Mouse (Mus musculus): Measurements from ENCODE around the gene Eef1akmt3. TPM values are rescaled to one million over a fixed set of nuclear protein-coding genes. Genes with fewer than 3 reads are reported as not detected.
A peak's percentile ranks its signal among the peaks of the same experiment; 100 is the strongest.

Gene Eef1akmt3
- total RNA-seq, 1 experiment from 2014 or later, result not detected

DNA sequence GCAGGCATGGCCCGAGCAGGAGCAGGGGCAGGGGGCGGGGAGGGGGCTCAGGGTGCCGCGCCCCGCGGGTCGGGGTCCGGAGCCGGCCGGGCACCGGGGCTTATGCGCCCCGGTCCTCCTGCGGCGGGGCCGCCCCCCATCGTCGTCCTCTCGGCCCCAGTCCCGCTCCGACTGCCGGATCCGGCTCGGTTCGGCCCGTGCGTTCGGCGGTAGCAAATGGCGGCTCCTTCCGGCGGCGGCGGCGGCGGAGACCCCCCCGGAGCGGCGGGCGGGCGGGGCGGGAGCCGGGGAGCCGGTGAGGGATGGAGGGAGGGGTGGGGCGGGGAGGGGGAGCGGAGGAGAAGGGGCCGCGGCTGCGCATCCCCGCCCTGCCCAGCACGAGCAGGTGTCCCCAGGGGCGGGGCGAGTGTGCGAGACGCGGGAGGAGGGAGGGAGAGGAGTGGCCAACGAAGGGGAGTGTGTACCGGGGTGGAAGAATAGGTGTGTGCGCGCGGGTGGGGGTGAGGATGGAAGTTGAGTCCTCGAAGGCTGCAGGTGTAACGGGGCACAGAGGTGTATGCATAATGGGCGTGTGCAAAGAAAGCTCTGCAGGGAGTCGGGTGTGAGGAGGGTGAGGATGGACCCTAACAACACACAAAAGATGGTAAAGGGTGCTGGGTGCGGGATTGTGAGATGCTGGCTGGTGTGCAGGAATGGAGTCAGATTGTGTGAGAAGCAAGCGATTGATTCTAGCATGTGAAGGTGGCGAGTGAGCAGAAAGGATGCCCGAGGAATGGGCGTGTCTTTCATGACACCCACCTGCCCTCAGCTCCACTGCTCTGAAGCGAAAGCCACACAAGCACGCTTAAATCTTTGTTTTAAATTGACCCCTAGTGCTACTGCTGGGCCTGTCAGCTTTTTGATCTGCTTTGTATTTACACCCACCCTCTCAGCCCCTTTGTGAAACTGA is 18.9 kb upstream of the Eef1akmt3 start, which contains the start of gene March9:
Gene March9 (minus strand): TSS at position 217 of the 949 bp plus-strand sequence.
- no peak for ATAC-seq (replicated peaks in 1 of 2; ENCODE audit: insufficient read depth in 1 of 2, low FRiP score in 2 of 2, low TSS enrichment in 1 of 2, low read depth in 1 of 2, poor library complexity in 2 of 2, severe bottlenecking in 2 of 2)

DNA sequence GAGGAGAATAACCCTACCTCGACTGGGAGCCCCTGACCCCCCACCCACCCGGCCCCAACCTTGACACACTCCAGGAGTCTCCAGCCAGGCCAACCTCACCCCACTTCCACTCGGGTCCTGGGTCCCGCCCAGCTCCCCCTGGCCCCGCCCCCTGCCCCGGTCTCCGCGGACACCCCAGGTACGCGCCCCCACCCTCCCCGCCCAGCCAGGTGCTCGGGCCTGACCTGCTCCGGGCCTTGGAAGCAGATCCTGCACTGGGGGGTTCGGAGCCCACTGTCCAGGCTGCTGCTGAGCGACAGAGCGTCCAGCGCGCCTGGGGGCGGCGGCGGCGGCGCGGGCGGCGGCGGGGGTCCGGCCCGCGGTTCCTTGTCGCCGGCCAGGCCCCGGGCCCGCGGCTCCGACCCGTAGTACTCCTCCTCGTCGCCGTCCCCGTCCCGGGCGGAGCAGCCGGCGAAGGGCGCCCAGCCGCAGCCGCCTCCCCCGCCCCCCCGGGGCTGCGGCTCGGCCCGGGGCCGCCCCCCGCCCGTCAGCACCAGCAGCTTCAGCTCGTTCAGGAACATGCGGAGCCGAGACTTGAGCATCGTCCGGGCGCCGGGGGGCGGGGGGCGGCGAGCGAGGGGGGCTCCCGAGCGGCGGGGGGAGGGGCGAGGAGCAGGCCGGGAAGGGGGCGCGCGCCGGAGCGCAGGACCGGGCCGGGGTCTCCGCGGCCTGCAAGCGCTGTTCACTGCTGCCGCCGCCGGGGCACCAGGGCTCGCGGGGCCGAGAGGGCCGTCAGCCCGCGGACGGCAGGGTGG is 18.1 kb upstream of the Eef1akmt3 start:
- no peak for ATAC-seq (replicated peaks in 1 of 2; ENCODE audit: insufficient read depth in 1 of 2, low FRiP score in 2 of 2, low TSS enrichment in 1 of 2, low read depth in 1 of 2, poor library complexity in 2 of 2, severe bottlenecking in 2 of 2)

DNA sequence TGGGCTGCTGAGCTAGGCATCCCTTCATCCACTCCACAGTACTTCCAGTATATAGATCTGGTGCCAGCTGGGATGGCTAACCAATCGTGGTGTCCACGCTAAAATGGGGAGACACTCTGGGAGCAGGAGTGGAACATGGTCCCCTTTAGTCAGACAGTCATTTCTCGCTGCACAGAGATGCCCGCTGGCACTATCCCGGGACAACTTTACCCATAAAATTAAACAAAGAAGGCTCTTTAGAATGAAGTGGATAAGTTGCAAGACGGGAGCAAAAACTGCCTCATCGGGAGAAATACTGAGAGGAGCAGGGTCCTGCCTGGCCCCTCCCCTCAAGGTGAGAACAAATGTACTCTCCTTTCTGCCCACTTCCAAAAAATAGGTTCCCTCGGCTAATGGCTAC is 17.4 kb upstream of the Eef1akmt3 start:
- no peak for ATAC-seq (replicated peaks in 1 of 2; ENCODE audit: insufficient read depth in 1 of 2, low FRiP score in 2 of 2, low TSS enrichment in 1 of 2, low read depth in 1 of 2, poor library complexity in 2 of 2, severe bottlenecking in 2 of 2)

DNA sequence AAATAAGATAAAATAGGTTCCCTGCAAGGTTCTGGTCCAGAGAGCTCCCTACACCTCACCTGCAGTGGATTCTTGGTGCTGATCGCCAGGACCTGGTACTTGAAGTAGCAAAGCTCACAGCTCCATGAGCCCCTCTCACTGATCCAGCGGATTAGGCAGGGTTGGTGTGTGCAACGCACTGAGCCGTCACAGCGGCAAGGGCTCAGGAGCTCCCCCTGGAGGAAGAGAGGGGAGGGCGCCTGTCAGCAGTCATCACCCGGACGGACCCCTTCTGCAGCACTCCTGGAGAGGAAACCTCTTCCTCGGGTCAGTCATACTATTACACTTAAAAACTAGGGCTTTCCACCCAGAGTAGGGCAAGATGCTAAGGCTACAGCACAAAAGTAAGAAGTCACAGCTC is 16.8 kb upstream of the Eef1akmt3 start:
- peak; percentile 71 to 76 for ATAC-seq (replicated peaks in 1 of 2; ENCODE audit: insufficient read depth in 1 of 2, low FRiP score in 2 of 2, low TSS enrichment in 1 of 2, low read depth in 1 of 2, poor library complexity in 2 of 2, severe bottlenecking in 2 of 2)

DNA sequence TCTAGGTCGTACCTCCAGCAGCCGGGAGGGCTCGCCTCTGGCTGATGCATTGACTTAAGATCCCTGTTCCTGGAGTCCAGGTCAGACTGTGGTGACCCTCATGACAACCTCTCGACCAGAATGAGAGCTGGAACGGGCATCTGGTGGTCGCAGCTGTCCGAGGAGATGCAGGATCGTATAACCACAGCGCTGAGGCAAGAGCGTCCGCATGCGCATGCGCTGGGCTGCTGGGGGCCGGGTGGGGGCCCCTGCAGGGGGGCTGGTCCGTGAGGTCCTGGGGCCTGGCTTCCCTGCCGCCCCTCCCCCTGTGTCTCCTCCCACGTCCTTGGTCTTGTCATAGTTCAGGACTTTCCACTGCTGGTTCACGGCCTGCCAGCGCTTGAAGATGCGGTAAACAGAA is 15.2 kb upstream of the Eef1akmt3 start:
- no peak for ATAC-seq (replicated peaks in 1 of 2; ENCODE audit: insufficient read depth in 1 of 2, low FRiP score in 2 of 2, low TSS enrichment in 1 of 2, low read depth in 1 of 2, poor library complexity in 2 of 2, severe bottlenecking in 2 of 2)

DNA sequence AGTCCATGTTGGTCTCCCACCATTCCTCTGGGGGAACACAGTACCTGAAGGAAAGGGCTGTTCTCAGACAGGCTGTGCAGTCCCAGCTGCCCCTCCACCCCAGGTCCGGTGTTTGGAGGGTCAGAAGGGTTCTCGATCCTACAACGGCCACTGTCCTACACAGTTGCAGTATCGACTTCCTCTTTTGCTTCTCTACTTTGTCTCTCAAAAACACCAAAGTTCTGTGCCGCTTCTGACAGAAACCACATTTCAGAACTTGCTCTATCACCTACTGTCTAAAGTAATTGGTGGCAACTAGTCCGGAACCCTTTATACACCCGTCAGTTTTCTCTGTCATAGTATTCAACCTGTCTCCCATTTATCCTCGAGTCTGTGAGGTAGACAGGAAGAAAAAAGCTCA is 14.1 kb upstream of the Eef1akmt3 start:
- ATAC-seq (replicated peaks in 1 of 2; ENCODE audit: insufficient read depth in 1 of 2, low FRiP score in 2 of 2, low TSS enrichment in 1 of 2, low read depth in 1 of 2, poor library complexity in 2 of 2, severe bottlenecking in 2 of 2), result no peak

DNA sequence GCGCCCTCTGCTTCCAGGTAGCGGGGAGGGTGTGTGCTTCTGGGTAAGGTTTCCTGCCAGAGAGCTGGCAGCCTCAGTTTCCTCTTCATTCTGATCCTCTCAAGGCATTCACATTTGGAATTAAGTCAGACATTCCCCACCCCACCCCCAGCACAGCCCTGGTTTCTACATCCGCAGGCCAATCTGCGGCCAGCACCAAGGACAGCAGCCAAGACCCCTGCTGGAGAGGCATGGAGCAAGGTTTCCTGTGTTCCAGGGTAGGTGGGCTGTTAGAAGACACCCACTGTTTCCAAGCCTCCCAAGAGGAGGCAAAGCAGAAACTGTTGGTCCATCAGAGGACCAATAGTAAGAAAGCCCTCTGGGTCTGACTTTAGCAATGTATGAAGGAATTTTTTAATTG is 13.3 kb upstream of the Eef1akmt3 start:
- ATAC-seq (replicated peaks in 1 of 2; ENCODE audit: insufficient read depth in 1 of 2, low FRiP score in 2 of 2, low TSS enrichment in 1 of 2, low read depth in 1 of 2, poor library complexity in 2 of 2, severe bottlenecking in 2 of 2), result no peak

DNA sequence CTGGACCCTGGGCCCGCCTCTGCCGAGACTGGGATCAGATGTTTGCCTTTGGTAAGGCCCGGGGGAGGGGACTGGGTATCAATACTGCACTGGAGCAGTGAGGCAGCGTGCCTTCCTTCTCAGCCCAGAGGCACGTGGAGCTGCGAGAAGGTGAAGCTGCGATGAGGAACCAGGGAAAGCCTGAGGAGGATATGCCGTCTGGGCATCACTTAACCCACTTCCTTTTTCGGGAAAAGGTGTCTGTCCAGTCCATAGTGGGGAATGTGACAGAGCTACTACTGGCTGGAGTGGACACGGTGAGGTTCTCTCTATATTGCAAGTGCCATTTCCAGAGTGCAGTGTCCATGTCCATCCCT is 8.8 kb upstream of the Eef1akmt3 start:
- peak; percentile 6 to 22; a peak in 2 of 4 replicates for ATAC-seq (replicated peaks in 1 of 2; ENCODE audit: insufficient read depth in 1 of 2, low FRiP score in 2 of 2, low TSS enrichment in 1 of 2, low read depth in 1 of 2, poor library complexity in 2 of 2, severe bottlenecking in 2 of 2)

DNA sequence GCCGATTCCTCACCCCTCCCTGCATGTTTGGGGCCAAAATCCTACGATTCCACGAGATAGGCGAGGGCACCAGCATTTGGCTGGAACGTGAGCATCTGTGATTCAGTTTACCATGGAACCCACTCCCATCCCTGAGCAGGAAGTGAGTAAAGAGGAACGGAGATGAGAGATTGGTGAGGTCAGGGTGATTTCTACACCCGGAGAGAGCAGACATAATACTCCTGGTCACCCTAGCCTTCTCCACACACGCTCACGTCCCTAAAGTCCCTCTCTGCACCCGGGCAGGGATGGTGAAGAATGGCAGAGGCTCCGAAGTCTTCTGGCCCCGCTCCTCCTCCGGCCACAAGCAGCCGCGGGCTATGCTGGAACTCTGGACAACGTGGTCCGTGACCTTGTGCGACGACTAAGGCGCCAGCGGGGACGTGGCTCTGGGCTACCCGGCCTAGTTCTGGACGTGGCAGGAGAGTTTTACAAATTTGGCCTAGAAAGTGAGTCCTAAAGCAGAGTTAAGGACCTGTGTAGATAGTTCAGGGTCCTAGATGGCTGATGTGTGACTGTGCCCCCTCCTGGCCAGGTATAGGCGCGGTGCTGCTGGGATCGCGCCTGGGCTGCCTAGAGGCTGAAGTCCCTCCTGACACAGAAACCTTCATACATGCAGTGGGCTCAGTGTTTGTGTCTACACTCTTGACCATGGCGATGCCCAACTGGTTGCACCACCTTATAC is 8.2 kb upstream of the Eef1akmt3 start:
- ATAC-seq (replicated peaks in 1 of 2; ENCODE audit: insufficient read depth in 1 of 2, low FRiP score in 2 of 2, low TSS enrichment in 1 of 2, low read depth in 1 of 2, poor library complexity in 2 of 2, severe bottlenecking in 2 of 2), result peak; percentile 14 to 20; a peak in 2 of 4 replicates

DNA sequence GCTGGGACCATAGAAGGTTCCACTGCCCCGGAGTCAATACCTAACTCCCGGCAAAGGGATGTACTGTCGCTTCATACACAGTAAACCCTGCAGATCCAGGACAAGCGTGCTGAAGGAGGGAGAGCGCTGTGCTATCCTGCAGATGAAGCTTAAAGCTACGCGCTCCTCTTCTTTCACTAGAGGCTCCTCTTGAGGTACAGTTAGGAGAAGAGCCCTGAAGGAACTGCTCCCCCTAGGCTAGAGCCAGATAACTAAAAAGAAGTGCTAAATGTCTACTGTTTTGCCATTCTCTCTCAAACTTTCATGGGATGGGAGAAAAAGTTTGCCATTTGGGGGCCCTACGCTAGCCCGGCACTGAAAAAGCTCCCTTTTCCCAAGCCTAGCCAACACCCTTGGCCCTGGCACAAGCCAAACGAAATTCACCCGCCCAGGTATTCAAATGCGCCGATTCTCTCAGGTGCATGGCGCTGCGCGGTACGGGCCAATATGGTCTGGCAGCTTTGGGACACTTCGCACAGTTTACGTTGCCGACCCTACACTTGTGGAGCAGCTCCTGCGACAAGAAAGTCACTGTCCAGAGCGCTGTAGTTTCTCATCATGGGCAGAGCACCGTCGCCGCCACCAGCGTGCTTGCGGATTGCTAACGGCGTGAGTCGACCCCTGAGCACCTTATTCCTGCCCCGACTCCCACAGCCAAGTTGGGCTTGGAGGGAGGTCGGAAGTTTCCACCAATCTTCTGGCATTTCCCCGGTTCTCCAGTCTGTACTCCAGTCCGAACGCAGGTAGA is 7.5 kb upstream of the Eef1akmt3 start:
- ATAC-seq (replicated peaks in 1 of 2; ENCODE audit: insufficient read depth in 1 of 2, low FRiP score in 2 of 2, low TSS enrichment in 1 of 2, low read depth in 1 of 2, poor library complexity in 2 of 2, severe bottlenecking in 2 of 2), result peak in 1 of 2 experiments; percentile 11; a peak in 1 of 4 replicates

DNA sequence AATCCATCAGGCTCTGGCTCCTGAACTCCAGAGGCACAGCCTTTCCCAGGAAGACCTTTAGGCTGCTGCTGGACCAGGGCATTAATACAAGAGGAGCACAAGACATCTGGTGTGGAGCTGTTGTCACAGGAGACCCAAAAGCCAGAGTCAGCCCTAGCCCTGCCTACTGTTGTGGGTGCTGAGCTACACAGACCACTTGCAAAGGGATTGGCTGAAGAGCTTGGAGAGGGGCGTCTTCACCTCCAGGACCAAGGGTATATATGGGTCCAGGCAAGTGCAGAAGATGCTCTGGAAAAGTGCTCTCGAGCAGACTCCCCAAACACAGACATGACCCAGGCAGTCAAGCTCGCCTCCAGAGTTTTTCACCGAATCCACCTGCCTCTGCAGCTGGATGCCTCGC is 6.6 kb upstream of the Eef1akmt3 start, which contains the start of gene Cyp27b1:
Gene Cyp27b1 (plus strand): TSS at position 297 of the 400 bp plus-strand sequence.
- ATAC-seq (replicated peaks in 1 of 2; ENCODE audit: insufficient read depth in 1 of 2, low FRiP score in 2 of 2, low TSS enrichment in 1 of 2, low read depth in 1 of 2, poor library complexity in 2 of 2, severe bottlenecking in 2 of 2), result no peak

DNA sequence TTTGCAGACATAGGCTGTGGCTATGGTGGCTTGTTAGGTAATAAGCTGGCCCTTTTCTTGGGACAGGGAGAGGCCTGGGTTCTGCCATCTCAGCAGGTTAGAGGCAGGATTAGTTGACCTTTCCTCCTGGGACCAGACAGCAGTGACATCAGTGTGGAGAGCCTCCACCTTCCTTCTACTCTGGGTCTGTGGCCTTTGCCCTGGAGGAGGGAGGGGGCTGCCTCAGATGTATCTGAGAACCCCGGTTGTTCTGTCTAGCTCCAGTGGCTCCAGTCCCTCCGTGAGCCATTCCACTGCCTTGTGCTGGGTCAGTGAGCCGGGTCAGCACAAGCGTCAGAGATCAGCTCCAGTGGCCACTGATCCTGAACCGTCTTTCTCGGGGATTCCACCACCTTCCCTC is 1.9 kb upstream of the Eef1akmt3 start:
- no peak for ATAC-seq (replicated peaks in 1 of 2; ENCODE audit: insufficient read depth in 1 of 2, low FRiP score in 2 of 2, low TSS enrichment in 1 of 2, low read depth in 1 of 2, poor library complexity in 2 of 2, severe bottlenecking in 2 of 2)

DNA sequence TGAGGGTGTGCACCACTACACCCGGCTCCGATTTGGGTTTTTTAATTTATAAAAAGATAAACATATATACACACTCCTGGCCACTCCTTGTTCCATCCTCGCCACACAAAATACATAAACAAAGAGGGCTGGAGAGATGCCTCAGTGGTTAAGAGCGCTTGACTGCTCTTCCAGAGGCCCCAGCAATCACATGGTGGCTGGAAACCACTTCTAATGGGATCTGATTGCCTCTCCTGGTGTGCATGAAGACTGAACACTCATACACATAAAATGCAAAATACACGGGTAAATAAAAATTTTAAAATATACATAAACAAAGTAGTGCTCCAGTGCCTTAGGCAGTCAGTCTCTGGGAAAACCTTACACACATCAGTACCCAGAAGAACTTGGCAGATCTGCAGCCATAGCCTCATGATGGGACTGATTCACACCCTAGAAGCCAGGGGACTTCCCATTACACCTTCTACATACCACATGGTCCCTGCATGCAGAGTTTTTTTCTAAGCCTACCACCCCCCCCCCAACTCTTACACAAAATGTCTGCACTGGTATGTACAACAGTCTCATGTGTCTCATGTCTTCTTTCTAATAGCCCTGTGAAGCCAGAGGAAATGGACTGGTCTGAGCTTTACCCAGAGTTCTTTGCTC is 1.3 kb upstream of the Eef1akmt3 start:
- no peak for ATAC-seq (replicated peaks in 1 of 2; ENCODE audit: insufficient read depth in 1 of 2, low FRiP score in 2 of 2, low TSS enrichment in 1 of 2, low read depth in 1 of 2, poor library complexity in 2 of 2, severe bottlenecking in 2 of 2)

DNA sequence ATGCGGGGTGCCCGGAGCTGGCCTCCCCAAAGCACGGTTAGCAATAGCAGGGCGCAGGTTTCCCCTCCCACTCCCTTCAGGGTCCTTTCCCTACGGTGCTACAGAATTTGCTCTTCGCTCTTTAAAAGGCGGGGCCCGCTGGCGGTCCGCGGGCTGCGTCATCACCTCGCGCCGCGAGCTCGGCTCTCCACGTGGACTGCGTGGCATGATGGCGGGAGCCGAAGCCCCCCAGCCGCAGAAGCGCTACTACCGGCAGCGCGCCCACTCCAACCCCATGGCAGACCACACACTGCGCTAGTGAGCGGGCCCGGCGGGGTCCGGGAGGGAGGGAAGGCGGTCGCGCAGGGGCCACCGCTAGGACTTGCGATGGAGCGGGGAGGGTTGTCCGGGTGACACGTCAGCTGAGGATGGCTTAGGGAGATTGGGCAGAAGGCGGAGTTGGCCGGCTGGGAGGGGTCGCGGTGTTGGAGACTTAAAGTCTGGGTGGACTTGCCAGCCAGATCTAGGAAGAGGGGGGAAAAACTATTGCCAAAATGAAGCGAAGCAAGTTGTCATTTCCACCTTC is 543 bp upstream of the Eef1akmt3 start:
- peak; percentile 43 to 81 for ATAC-seq (replicated peaks in 1 of 2; ENCODE audit: insufficient read depth in 1 of 2, low FRiP score in 2 of 2, low TSS enrichment in 1 of 2, low read depth in 1 of 2, poor library complexity in 2 of 2, severe bottlenecking in 2 of 2)

DNA sequence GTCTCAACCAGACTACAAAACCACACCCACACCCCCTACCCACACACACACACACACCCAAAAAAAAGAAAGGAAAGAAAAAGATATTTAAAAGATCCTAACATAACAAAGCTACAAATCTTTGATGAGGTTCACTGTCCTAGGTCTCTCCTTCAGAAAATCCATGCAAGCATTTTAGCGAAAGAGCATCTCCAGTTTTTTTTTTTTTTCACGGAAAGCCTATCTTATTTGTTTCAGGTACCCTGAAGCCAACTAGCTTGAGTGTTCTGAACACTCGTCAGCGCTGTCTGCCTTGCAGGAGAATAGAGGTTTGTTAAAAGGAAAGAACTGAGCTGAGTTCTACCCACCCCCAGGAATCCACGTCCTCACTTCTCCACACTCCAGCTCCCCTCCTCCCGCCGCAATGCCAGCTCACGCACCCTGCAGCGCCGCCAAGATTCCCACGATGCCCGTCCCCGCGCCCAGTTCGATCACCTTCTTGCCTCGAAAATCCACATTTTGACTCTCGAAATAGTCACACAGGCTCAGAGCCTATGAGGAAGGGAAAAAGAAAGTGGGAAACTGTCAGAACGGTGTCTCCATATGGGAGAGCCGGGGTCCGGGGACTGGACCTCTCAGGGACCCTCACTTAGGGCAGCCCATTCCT is 621 bp downstream of the Eef1akmt3 start:
- ATAC-seq (replicated peaks in 1 of 2; ENCODE audit: insufficient read depth in 1 of 2, low FRiP score in 2 of 2, low TSS enrichment in 1 of 2, low read depth in 1 of 2, poor library complexity in 2 of 2, severe bottlenecking in 2 of 2), result peak in 1 of 2 experiments; percentile 5; a peak in 2 of 4 replicates

DNA sequence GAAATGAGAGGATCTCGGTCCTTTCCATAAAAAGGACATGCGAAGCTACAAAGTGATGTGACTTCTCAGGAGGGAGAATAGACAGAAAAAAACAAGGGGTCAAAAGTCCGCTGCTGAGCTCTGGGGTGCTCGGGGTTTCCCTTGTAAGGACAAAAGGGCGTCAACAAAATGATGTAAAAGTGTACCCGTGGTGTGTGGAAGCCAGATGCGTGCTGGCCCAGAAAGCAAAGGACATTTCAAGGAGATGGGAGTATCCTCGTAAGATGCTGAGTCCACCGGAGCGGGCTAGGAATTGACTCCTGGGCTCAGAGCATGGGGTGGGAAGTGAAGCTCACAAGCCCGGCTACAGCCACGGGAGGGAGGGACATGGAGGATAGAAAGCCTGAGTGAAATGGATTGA is 3.7 kb downstream of the Eef1akmt3 start:
- ATAC-seq (replicated peaks in 1 of 2; ENCODE audit: insufficient read depth in 1 of 2, low FRiP score in 2 of 2, low TSS enrichment in 1 of 2, low read depth in 1 of 2, poor library complexity in 2 of 2, severe bottlenecking in 2 of 2), result no peak
